Mouse (Mus musculus): Measurements from ENCODE around the gene Trabd2b.

Gene Trabd2b

GRCm38 (mm10) chr4:114648532-114649074 lies 242.1 kb downstream of the Trabd2b start:
- no peak for DNase-seq (ENCODE audit: low read depth)

GRCm38 (mm10) chr4:114650551-114650950 lies 244.0 kb downstream of the Trabd2b start:
- peak; percentile 34 for DNase-seq (ENCODE audit: low read depth)

GRCm38 (mm10) chr4:114651007-114651406 lies 244.5 kb downstream of the Trabd2b start:
- DNase-seq (ENCODE audit: low read depth) = no peak

GRCm38 (mm10) chr4:114651606-114652005 lies 245.1 kb downstream of the Trabd2b start:
- DNase-seq (ENCODE audit: low read depth) = no peak

- DNase-seq (ENCODE audit: low read depth) = peak; percentile 90
Measured at GRCm38 (mm10) chr4:114652400-114652799, 245.9 kb downstream of the Trabd2b start.

DNA sequence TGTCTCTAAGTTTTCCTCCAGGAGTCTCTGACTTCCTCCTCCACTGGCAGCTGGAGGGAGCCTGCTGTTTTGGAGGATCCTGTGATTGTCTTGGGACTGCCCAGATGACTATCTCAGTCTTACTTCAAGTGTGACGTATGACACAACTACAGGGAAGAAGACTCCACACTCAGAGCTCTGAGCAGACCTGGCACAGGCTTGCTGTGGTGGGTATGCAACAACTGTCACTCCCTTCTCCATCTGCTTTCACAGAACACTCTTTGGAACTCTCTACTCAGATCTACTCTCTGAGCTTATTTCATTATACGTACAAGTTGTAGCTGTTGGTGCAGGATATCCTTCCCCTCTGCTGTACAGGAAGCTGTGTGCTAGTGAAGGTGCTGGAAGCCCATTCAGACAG lies 251.4 kb downstream of the Trabd2b start:
- DNase-seq (ENCODE audit: low read depth) = no peak

- no peak for DNase-seq (ENCODE audit: low read depth)
Measured at GRCm38 (mm10) chr4:114659876-114660275, 253.4 kb downstream of the Trabd2b start.

GRCm38 (mm10) chr4:114664063-114665036 lies 257.8 kb downstream of the Trabd2b start:
- peak; percentile 97 for DNase-seq (ENCODE audit: low read depth)

All from 416B (cell line).